Mouse (Mus musculus) embryonic fibroblast, embryonic 13.5 days (primary cell): ENCODE measurements around the gene Npm1.

Experiments
- CTCF ChIP-seq: IDR thresholded peaks from 2 replicates; pipeline ENCODE4 v1.5.1; 2011; ENCODE audit warnings: mild to moderate bottlenecking, control low read depth, low read length, moderate library complexity, borderline replicate concordance; ENCODE audit not compliant: insufficient read depth
- POLR2A ChIP-seq: IDR thresholded peaks from 2 replicates; pipeline ENCODE4 v1.6.1; 2011; ENCODE audit warnings: low read depth, mild to moderate bottlenecking, control low read depth, low read length, moderate library complexity

- TF ChIP-seq CTCF (no peak), POLR2A (no peak; the same call in 1 of the 2 replicates)
Observed at GRCm38 (mm10) chr11:33162211-33162997, 602 bp downstream of the Npm1 start.
